8 mouse cellular contexts compared by ENCODE assay signal in genomic region chr10:79637128-79638110, GRCm38 (mm10). TPM values are rescaled to one million over a fixed set of nuclear protein-coding genes. Genes with fewer than 3 reads are reported as not detected.
DNase-seq lines count a peak whose midpoint lies in the region; ATAC-seq and TF ChIP-seq lines count a peak whose summit lies in the region.
"Had no signal": no experiment of that assay in that cellular context is flagged by ENCODE, and none has a peak within 500 bp of the region (broad histone marks: within the 10 kb centered on the region; RNA-seq: fewer than 3 reads in every experiment).

Gene Shc2, minus strand, starts transcription at chr10:79637918.

- H3K36me3 ChIP-seq in forebrain, embryonic 10.5 days (replicated peaks): no peaks in the 10 kb centered on the region
- no peaks in the 10 kb centered on the region for H3K36me3 ChIP-seq in midbrain, embryonic 15.5 days (replicated peaks)

- H3K4me3 ChIP-seq in bone marrow macrophage, adult 2 months (ENCODE audit: insufficient read depth, low read length): peak within 1 kb of the TSS; percentile 77
- peak within 1 kb of the TSS; percentile 89 for H3K4me3 ChIP-seq in forebrain, embryonic 10.5 days
- H3K4me3 ChIP-seq in midbrain, embryonic 15.5 days: peak within 1 kb of the TSS; percentile 72

- no peaks in the 10 kb centered on the region for H3K9me3 ChIP-seq in forebrain, embryonic 10.5 days
- no peaks in the 10 kb centered on the region for H3K9me3 ChIP-seq in midbrain, embryonic 15.5 days

- peak within 1 kb of the TSS; percentile 84 for H3K9ac ChIP-seq in midbrain, embryonic 15.5 days

- DNase-seq in ES-CJ7 (ENCODE audit: low read depth, low spot score): peak; percentile 86
- DNase-seq in forebrain, embryonic 10.5 days (ENCODE audit: extremely low spot score, low spot score): peak; percentile 70
- DNase-seq in heart, postnatal 10 days: peak; percentile 41 to 46
- peak; percentile 58 to 81 for DNase-seq in left cerebral cortex, adult 8-10 months (ENCODE audit: low spot score in 2 of 2)
- DNase-seq in urinary bladder, postnatal 25 days (ENCODE audit: low spot score): peak; percentile 14

- ATAC-seq in midbrain, embryonic 15.5 days (replicated peaks): peak; percentile 91

- H3K4me1 ChIP-seq in bone marrow macrophage, adult 2 months (ENCODE audit: control insufficient read depth, insufficient read depth, low read length): peaks cover 31% of the 10 kb centered on the region
- H3K4me1 ChIP-seq in forebrain, embryonic 10.5 days: peaks cover 42% of the 10 kb centered on the region
- H3K4me1 ChIP-seq in midbrain, embryonic 15.5 days: peaks cover 23% of the 10 kb centered on the region

- under 1% methylated on average over 116 of the region's 116 CpGs for WGBS in forebrain, embryonic 10.5 days
- under 1% methylated on average over 111 of the region's 116 CpGs for WGBS in midbrain, embryonic 15.5 days

- TF ChIP-seq POLR2A in bone marrow macrophage, adult 2 months (IDR thresholded peaks at IDR 0.05; ENCODE audit: borderline replicate concordance, low read depth, low read length): no peak

- H3K27ac ChIP-seq in bone marrow macrophage, adult 2 months (ENCODE audit: insufficient read depth, low read depth, low read length): no peak within 1 kb of the TSS
- peak within 1 kb of the TSS; percentile 90 for H3K27ac ChIP-seq in forebrain, embryonic 10.5 days
- H3K27ac ChIP-seq in midbrain, embryonic 15.5 days: peak within 1 kb of the TSS; percentile 91

- intact Hi-C loops in heart, postnatal 10 days (cut with DNase I): no loop called here

- H3K4me2 ChIP-seq in midbrain, embryonic 15.5 days: peak within 1 kb of the TSS; percentile 75

- peaks cover 47% of the 10 kb centered on the region for H3K27me3 ChIP-seq in forebrain, embryonic 10.5 days (ENCODE audit: poor library complexity, severe bottlenecking)
- peaks cover 17% of the 10 kb centered on the region for H3K27me3 ChIP-seq in midbrain, embryonic 15.5 days (replicated peaks)

- no peak for TF ChIP-seq CTCF in bone marrow macrophage, adult 2 months (IDR thresholded peaks at IDR 0.05; ENCODE audit: low read depth, low read length)

RNA-seq across cellular contexts. Expression of gene Shc2, which starts in this region (rescaled TPM):
- polyA plus RNA-seq in bone marrow macrophage, adult 2 months (2012; ENCODE audit: insufficient read depth, insufficient read length, missing spikeins): 0.40 and 0.71 TPM in 2 replicates
- polyA plus RNA-seq in forebrain, embryonic 10.5 days (2016; fragmentation: Nextera tagmentation; extraction: Ambion mirVana): 9.5 and 12.4 TPM in 2 replicates
- 1 to 10 TPM; 4.5 to 4.8 TPM for total RNA-seq in heart, postnatal 10 days (2021)
- total RNA-seq in left cerebral cortex, adult 8-10 months (2022): 10 to 100 TPM; 40.2 to 48.4 (median 43.4) TPM
- polyA plus RNA-seq in midbrain, embryonic 15.5 days (2015; fragmentation: Nextera tagmentation; extraction: Ambion mirVana): 27.9 and 30.1 TPM in 2 replicates
- total RNA-seq: common myeloid progenitor, adult 5-6 weeks had no signal

Comparison
In these comparisons a context has a peak if more than half of its experiments do, and no peak if none do; other contexts are left out.
1. RNA of gene Shc2 (total RNA-seq): 40.2 to 48.4 TPM in left cerebral cortex, adult 8-10 months; 4.5 to 4.8 TPM in heart, postnatal 10 days; every median in the first group is over 4 times any median in the second.
2. DNase-seq: peak in every context shown above with its lines; median percentile 86 in ES-CJ7; 70 in forebrain, embryonic 10.5 days; 70 in left cerebral cortex, adult 8-10 months; 44 in heart, postnatal 10 days; 14 in urinary bladder, postnatal 25 days.
3. Peak in every context shown above with its lines, with median percentiles within 50 percentile points of each other: H3K4me3 ChIP-seq.